Mouse (Mus musculus) myocyte (in vitro differentiated cells): Measurements from ENCODE around the gene Gm7029.
A peak's percentile ranks its signal among the peaks of the same experiment; 100 is the strongest.

Experiments used
- CEBPB ChIP-seq: IDR thresholded peaks from 2 replicates; pipeline ENCODE4 v1.6.1; 2011; ENCODE audit warnings: mild to moderate bottlenecking, moderate library complexity; ENCODE audit not compliant: poor library complexity, insufficient read depth, severe bottlenecking
- MAX ChIP-seq: IDR thresholded peaks from one replicate; pipeline ENCODE4 v1.6.1; 2011; ENCODE audit warnings: low read depth, mild to moderate bottlenecking, control low read depth
- POLR2A ChIP-seq: IDR thresholded peaks from one replicate; pipeline ENCODE4 v1.6.1; 2011; ENCODE audit warnings: low read depth, mild to moderate bottlenecking, control low read depth, moderate library complexity; ENCODE audit not compliant: insufficient read length
- POLR2AphosphoS2 ChIP-seq: IDR thresholded peaks from one replicate; pipeline ENCODE4 v1.6.1; 2011; ENCODE audit warnings: low read depth, control low read depth; ENCODE audit not compliant: insufficient read length

DNA sequence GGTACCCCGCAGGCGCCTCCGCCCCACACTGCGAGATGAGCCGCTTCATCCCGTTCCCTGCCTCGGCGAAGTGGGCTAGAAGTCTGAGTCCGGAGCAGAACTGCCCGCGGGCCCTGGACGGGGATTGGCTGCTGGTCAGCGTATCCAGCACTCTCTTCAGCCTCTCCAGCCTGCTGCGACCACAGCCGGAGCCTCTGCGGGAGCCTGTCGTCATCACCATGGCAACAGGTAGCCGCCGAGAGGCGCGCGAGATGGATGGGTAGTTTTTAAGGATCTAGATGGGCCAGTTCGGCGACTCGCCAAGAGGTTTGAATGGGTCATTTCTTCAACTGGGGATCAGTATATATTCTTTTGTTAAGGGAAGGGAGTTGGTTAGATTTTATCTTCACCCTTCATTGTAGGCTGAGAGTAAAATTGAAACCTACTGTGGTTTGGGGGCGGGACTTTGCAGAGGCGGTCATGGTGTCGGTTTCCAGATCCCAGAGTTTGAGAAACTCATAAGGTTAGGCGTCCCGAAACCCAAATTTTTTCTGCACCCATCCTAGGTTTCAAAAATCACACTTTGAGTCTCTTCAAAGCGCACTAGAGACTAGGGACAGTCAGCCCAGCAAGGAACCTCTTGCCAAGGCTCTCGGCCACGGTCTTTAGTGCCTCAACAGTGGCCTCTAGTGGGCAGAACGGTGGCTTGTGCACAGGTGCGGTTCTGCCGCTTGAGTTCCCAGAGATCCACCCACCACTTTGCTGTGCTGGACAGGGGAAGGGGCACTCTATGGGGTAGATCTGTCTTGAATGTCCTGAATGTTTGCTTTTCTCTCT, 46.9 kb downstream of the Gm7029 start:
- peak; percentile 46 for TF ChIP-seq POLR2A
- no peak for TF ChIP-seq CEBPB
- no peak for TF ChIP-seq MAX
- TF ChIP-seq POLR2AphosphoS2, result peak; percentile 10
